Mouse (Mus musculus): ENCODE results near the gene Clec2l. TPM values are rescaled to one million over a fixed set of nuclear protein-coding genes. Genes with fewer than 3 reads are reported as not detected.

Gene Clec2l
- 10 to 100 TPM; 59.8 to 63.5 TPM for total RNA-seq (2021)
- long read RNA-seq, experiment 1, transcript Clec2l-201 (5 exons, 1,428 nt): major isoform, 138 of 153 reads
- long read RNA-seq, experiment 1, partial matches to known transcripts: 9 of 153 reads
- long read RNA-seq, experiment 1, other reads (novel, unspliced or antisense): 6 of 153 reads
- long read RNA-seq, experiment 2, transcript Clec2l-201 (5 exons, 1,428 nt): major isoform, 111 of 134 reads
- long read RNA-seq, experiment 2, partial matches to known transcripts: 16 of 134 reads
- long read RNA-seq, experiment 2, other reads (novel, unspliced or antisense): 7 of 134 reads

GRCm38 (mm10) chr6:38662714-38663615 is at the start of gene Clec2l:
TSS of gene Clec2l (plus strand) at chr6:38663069.
- peak; percentile 51 to 72 for DNase-seq (ENCODE audit: low spot score in 2 of 2)

GRCm38 (mm10) chr6:38622406-38622805 is 40.5 kb upstream of the Clec2l start:
- no peak for DNase-seq (ENCODE audit: low spot score in 2 of 2)

GRCm38 (mm10) chr6:38623457-38623856 is 39.4 kb upstream of the Clec2l start:
- no peak for DNase-seq (ENCODE audit: low spot score in 2 of 2)

- DNase-seq (ENCODE audit: low spot score in 2 of 2): peak in 1 of 2 experiments; percentile 28
Observed at GRCm38 (mm10) chr6:38624439-38624838, 38.4 kb upstream of the Clec2l start.

GRCm38 (mm10) chr6:38626086-38626485 is 36.8 kb upstream of the Clec2l start:
- DNase-seq (ENCODE audit: low spot score in 2 of 2): no peak

GRCm38 (mm10) chr6:38627081-38627480 is 35.8 kb upstream of the Clec2l start:
- DNase-seq (ENCODE audit: low spot score in 2 of 2): no peak

GRCm38 (mm10) chr6:38627486-38627885 is 35.4 kb upstream of the Clec2l start:
- no peak for DNase-seq (ENCODE audit: low spot score in 2 of 2)

GRCm38 (mm10) chr6:38629556-38629955 is 33.3 kb upstream of the Clec2l start:
- DNase-seq (ENCODE audit: low spot score in 2 of 2): no peak

- no peak for DNase-seq (ENCODE audit: low spot score in 2 of 2)
Observed at GRCm38 (mm10) chr6:38632826-38633225, 30.0 kb upstream of the Clec2l start.

GRCm38 (mm10) chr6:38634461-38634860 is 28.4 kb upstream of the Clec2l start:
- no peak for DNase-seq (ENCODE audit: low spot score in 2 of 2)

- peak; percentile 17 to 43 for DNase-seq (ENCODE audit: low spot score in 2 of 2)
Observed at GRCm38 (mm10) chr6:38635941-38636851, 26.7 kb upstream of the Clec2l start.

- no peak for DNase-seq (ENCODE audit: low spot score in 2 of 2)
Observed at GRCm38 (mm10) chr6:38636852-38637618, 25.8 kb upstream of the Clec2l start, which contains the start of gene Klrg2. TSS of gene Klrg2 (minus strand) at chr6:38637242.

GRCm38 (mm10) chr6:38640401-38640800 is 22.5 kb upstream of the Clec2l start:
- DNase-seq (ENCODE audit: low spot score in 2 of 2): no peak

GRCm38 (mm10) chr6:38641228-38641627 is 21.6 kb upstream of the Clec2l start:
- no peak for DNase-seq (ENCODE audit: low spot score in 2 of 2)

- no peak for DNase-seq (ENCODE audit: low spot score in 2 of 2)
Observed at GRCm38 (mm10) chr6:38641645-38642044, 21.2 kb upstream of the Clec2l start.

GRCm38 (mm10) chr6:38642593-38642992 is 20.3 kb upstream of the Clec2l start:
- DNase-seq (ENCODE audit: low spot score in 2 of 2): no peak

GRCm38 (mm10) chr6:38643039-38643438 is 19.8 kb upstream of the Clec2l start:
- DNase-seq (ENCODE audit: low spot score in 2 of 2): no peak

GRCm38 (mm10) chr6:38649545-38649944 is 13.3 kb upstream of the Clec2l start:
- DNase-seq (ENCODE audit: low spot score in 2 of 2): no peak

- peak; percentile 70 to 72 for DNase-seq (ENCODE audit: low spot score in 2 of 2)
Observed at GRCm38 (mm10) chr6:38650263-38650937, 12.5 kb upstream of the Clec2l start.

GRCm38 (mm10) chr6:38661626-38662025 is 1.2 kb upstream of the Clec2l start:
- DNase-seq (ENCODE audit: low spot score in 2 of 2): no peak
